Mouse (Mus musculus): Measurements from ENCODE around the gene Sfxn4. TPM values are rescaled to one million over a fixed set of nuclear protein-coding genes. Genes with fewer than 3 reads are reported as not detected.
A peak's percentile ranks its signal among the peaks of the same experiment; 100 is the strongest.

Sfxn4 gene
- total and polyA plus RNA-seq, 2 experiments from 2014 or later, result 7.8 to 9.0 TPM

GRCm38 (mm10) chr19:60887637-60888036 is 26.4 kb upstream of the Sfxn4 start:
- H3K4me1 ChIP-seq (ENCODE audit: insufficient read depth, low read length), result 0 out of 2 replicates have a peak, but pooled peaks cover 3% of the 10 kb centered on the region
- no peak for TF ChIP-seq CTCF (IDR thresholded peaks at IDR 0.05)
- WGBS, result 80% methylated on average over 2 of the region's 2 CpGs
- H3K27me3 ChIP-seq (ENCODE audit: insufficient read depth, low read length), result no peaks in the 10 kb centered on the region
- H3K4me2 ChIP-seq (ENCODE audit: low read depth, low read length, poor library complexity, severe bottlenecking), result no peak overlapping the region
- H3K36me3 ChIP-seq (ENCODE audit: insufficient read depth, low read length), result no peaks in the 10 kb centered on the region
- ATAC-seq (ENCODE audit: low FRiP score), result no peak
- H3K27ac ChIP-seq (ENCODE audit: low read depth, low read length), result no peak overlapping the region
- no peak overlapping the region for H3K9ac ChIP-seq (replicated peaks; ENCODE audit: low read length, poor library complexity, severe bottlenecking)
- no peak overlapping the region for H3K4me3 ChIP-seq (ENCODE audit: low read depth, low read length)
- H3K9me3 ChIP-seq (ENCODE audit: low read length), result no peaks in the 10 kb centered on the region
- no peak for DNase-seq (ENCODE audit: low spot score)

GRCm38 (mm10) chr19:60883129-60883528 is 21.9 kb upstream of the Sfxn4 start:
- TF ChIP-seq CTCF (IDR thresholded peaks at IDR 0.05), result peak; percentile 75
- ATAC-seq (ENCODE audit: low FRiP score) (no peak), DNase-seq (ENCODE audit: low spot score) (peak; percentile 60)
- H3K4me2 ChIP-seq (ENCODE audit: low read depth, low read length, poor library complexity, severe bottlenecking), result no peak overlapping the region
- no peaks in the 10 kb centered on the region for H3K27me3 ChIP-seq (ENCODE audit: insufficient read depth, low read length)
- H3K4me1 ChIP-seq (ENCODE audit: insufficient read depth, low read length), result no peaks in the 10 kb centered on the region
- H3K27ac ChIP-seq (ENCODE audit: low read depth, low read length), result no peak overlapping the region
- 8% methylated on average over 3 of the region's 3 CpGs for WGBS
- no peaks in the 10 kb centered on the region for H3K36me3 ChIP-seq (ENCODE audit: insufficient read depth, low read length)
- H3K9ac ChIP-seq (replicated peaks; ENCODE audit: low read length, poor library complexity, severe bottlenecking), result no peak overlapping the region
- H3K4me3 ChIP-seq (ENCODE audit: low read depth, low read length), result no peak overlapping the region
- H3K9me3 ChIP-seq (ENCODE audit: low read length), result no peaks in the 10 kb centered on the region

- Histone ChIP-seq H3K9ac (replicated peaks; ENCODE audit: low read length, poor library complexity, severe bottlenecking) (peak within 1 kb of the TSS; percentile 69), H3K27me3 (ENCODE audit: insufficient read depth, low read length) (no peaks in the 10 kb centered on the region), H3K4me2 (ENCODE audit: low read depth, low read length, poor library complexity, severe bottlenecking) (peak within 1 kb of the TSS; percentile 65), H3K4me1 (ENCODE audit: insufficient read depth, low read length) (no peaks in the 10 kb centered on the region), H3K4me3 (ENCODE audit: low read depth, low read length) (peak within 1 kb of the TSS; percentile 48), H3K36me3 (ENCODE audit: insufficient read depth, low read length) (peaks cover 2% of the 10 kb centered on the region; the same call in 1 of the 2 replicates), H3K9me3 (ENCODE audit: low read length) (no peaks in the 10 kb centered on the region), H3K27ac (ENCODE audit: low read depth, low read length) (peak within 1 kb of the TSS; percentile 81)
- DNase-seq (ENCODE audit: low spot score) (peak; percentile 93), ATAC-seq (ENCODE audit: low FRiP score) (peak; percentile 95)
- under 1% methylated on average over 28 of the region's 28 CpGs for whole genome bisulfite sequencing
- TF ChIP-seq CTCF (IDR thresholded peaks at IDR 0.05), result peak; percentile 46
These were observed 12.9 kb upstream of the Sfxn4 start, which contains the start of gene Prdx3 for GRCm38 (mm10) chr19:60874064-60874694. Prdx3 (minus strand) TSS chr19:60874556.

- Histone ChIP-seq H3K9ac (replicated peaks; ENCODE audit: low read length, poor library complexity, severe bottlenecking) (no peak overlapping the region), H3K4me2 (ENCODE audit: low read depth, low read length, poor library complexity, severe bottlenecking) (peak overlapping the region; percentile 65; the same call in 1 of the 2 replicates), H3K4me1 (ENCODE audit: insufficient read depth, low read length) (no peaks in the 10 kb centered on the region), H3K27ac (ENCODE audit: low read depth, low read length) (no peak overlapping the region), H3K36me3 (ENCODE audit: insufficient read depth, low read length) (peaks cover 4% of the 10 kb centered on the region; the same call in 1 of the 2 replicates), H3K4me3 (ENCODE audit: low read depth, low read length) (peak overlapping the region; percentile 48; the same call in 1 of the 2 replicates), H3K27me3 (ENCODE audit: insufficient read depth, low read length) (no peaks in the 10 kb centered on the region), H3K9me3 (ENCODE audit: low read length) (no peaks in the 10 kb centered on the region)
- TF ChIP-seq CTCF (IDR thresholded peaks at IDR 0.05), result no peak
- ATAC-seq (ENCODE audit: low FRiP score) (no peak), DNase-seq (ENCODE audit: low spot score) (no peak)
- WGBS, result 40% methylated on average over 4 of the region's 4 CpGs
These were observed 12.2 kb upstream of the Sfxn4 start for GRCm38 (mm10) chr19:60873501-60873900.

- 15% methylated on average over 1 of the region's 1 CpGs for WGBS
- no peak overlapping the region for H3K9ac ChIP-seq (replicated peaks; ENCODE audit: low read length, poor library complexity, severe bottlenecking)
- H3K4me1 ChIP-seq (ENCODE audit: insufficient read depth, low read length), result no peaks in the 10 kb centered on the region
- no peak for ATAC-seq (ENCODE audit: low FRiP score)
- no peak overlapping the region for H3K4me3 ChIP-seq (ENCODE audit: low read depth, low read length)
- H3K27ac ChIP-seq (ENCODE audit: low read depth, low read length), result no peak overlapping the region
- no peak for DNase-seq (ENCODE audit: low spot score)
- peaks cover 4% of the 10 kb centered on the region; the same call in 1 of the 2 replicates for H3K36me3 ChIP-seq (ENCODE audit: insufficient read depth, low read length)
- no peaks in the 10 kb centered on the region for H3K9me3 ChIP-seq (ENCODE audit: low read length)
- no peaks in the 10 kb centered on the region for H3K27me3 ChIP-seq (ENCODE audit: insufficient read depth, low read length)
- no peak overlapping the region for H3K4me2 ChIP-seq (ENCODE audit: low read depth, low read length, poor library complexity, severe bottlenecking)
- no peak for TF ChIP-seq CTCF (IDR thresholded peaks at IDR 0.05)
These were observed 11.0 kb upstream of the Sfxn4 start for GRCm38 (mm10) chr19:60872272-60872671.

- WGBS, result 89% methylated on average over 5 of the region's 5 CpGs
- peaks cover 4% of the 10 kb centered on the region; the same call in 1 of the 2 replicates for H3K36me3 ChIP-seq (ENCODE audit: insufficient read depth, low read length)
- H3K27me3 ChIP-seq (ENCODE audit: insufficient read depth, low read length), result no peaks in the 10 kb centered on the region
- ATAC-seq (ENCODE audit: low FRiP score) (no peak), DNase-seq (ENCODE audit: low spot score) (no peak)
- H3K4me3 ChIP-seq (ENCODE audit: low read depth, low read length), result no peak overlapping the region
- H3K4me2 ChIP-seq (ENCODE audit: low read depth, low read length, poor library complexity, severe bottlenecking), result no peak overlapping the region
- no peak for TF ChIP-seq CTCF (IDR thresholded peaks at IDR 0.05)
- no peak overlapping the region for H3K9ac ChIP-seq (replicated peaks; ENCODE audit: low read length, poor library complexity, severe bottlenecking)
- no peaks in the 10 kb centered on the region for H3K9me3 ChIP-seq (ENCODE audit: low read length)
- no peaks in the 10 kb centered on the region for H3K4me1 ChIP-seq (ENCODE audit: insufficient read depth, low read length)
- no peak overlapping the region for H3K27ac ChIP-seq (ENCODE audit: low read depth, low read length)
These were observed 10.1 kb upstream of the Sfxn4 start for GRCm38 (mm10) chr19:60871366-60871765.

Data from midbrain, postnatal 0 days (tissue).